Mouse (Mus musculus): ENCODE measurements at regions not wholly inside any gene's neighbourhood (a gene's known extent, or its start where the extent isn't known, plus 50 kb on each side); places are given as distances from the start of the nearest gene placed in this dataset.
"Not testable (repeated sequence)": the region's sequence is repeated elsewhere in the genome, so short reads cannot be mapped to it uniquely, and the experiment has no call there.

- 0 out of 2 replicates have a peak, but pooled peaks have one; percentile 5 for ATAC-seq (replicated peaks; ENCODE audit: low FRiP score)
- WGBS, result 2% methylated on average over 42 of the region's 42 CpGs
- H3K36me3 ChIP-seq, result no peaks in the 10 kb centered on the region
- peak overlapping the region; percentile 41 for H3K4me3 ChIP-seq (replicated peaks)
- H3K4me1 ChIP-seq, result peaks cover 20% of the 10 kb centered on the region
- peak overlapping the region; percentile 23; the same call in 1 of the 2 replicates for H3K9ac ChIP-seq
- H3K27me3 ChIP-seq, result peaks cover 85% of the 10 kb centered on the region
- peak overlapping the region; percentile 69 for H3K4me2 ChIP-seq
- no peak overlapping the region for H3K27ac ChIP-seq
- H3K9me3 ChIP-seq (replicated peaks), result no peaks in the 10 kb centered on the region
These were observed 85.7 kb downstream of the Nr2f2 start for GRCm38 (mm10) chr7:70280643-70281380.

GRCm38 (mm10) chr7:70279927-70280642 is 86.5 kb downstream of the Nr2f2 start:
- 0 out of 2 replicates have a peak overlapping the region, but pooled peaks have one; percentile 23 for H3K9ac ChIP-seq
- H3K4me2 ChIP-seq, result peak overlapping the region; percentile 69
- WGBS, result 1% methylated on average over 31 of the region's 31 CpGs
- peaks cover 20% of the 10 kb centered on the region for H3K4me1 ChIP-seq
- no peak for ATAC-seq (replicated peaks; ENCODE audit: low FRiP score)
- H3K36me3 ChIP-seq, result no peaks in the 10 kb centered on the region
- peaks cover 78% of the 10 kb centered on the region for H3K27me3 ChIP-seq
- no peak overlapping the region for H3K27ac ChIP-seq
- peak overlapping the region; percentile 41 for H3K4me3 ChIP-seq (replicated peaks)
- no peaks in the 10 kb centered on the region for H3K9me3 ChIP-seq (replicated peaks)

- Histone ChIP-seq H3K27ac (no peak overlapping the region), H3K27me3 (peaks cover 68% of the 10 kb centered on the region), H3K9ac (no peak overlapping the region), H3K4me1 (peaks cover 20% of the 10 kb centered on the region), H3K9me3 (replicated peaks) (no peaks in the 10 kb centered on the region), H3K4me2 (no peak overlapping the region), H3K4me3 (replicated peaks) (no peak overlapping the region), H3K36me3 (no peaks in the 10 kb centered on the region)
- no peak for ATAC-seq (replicated peaks; ENCODE audit: low FRiP score)
- WGBS, result 19% methylated on average over 3 of the region's 3 CpGs
These were observed 87.4 kb downstream of the Nr2f2 start for GRCm38 (mm10) chr7:70279101-70279500.

GRCm38 (mm10) chr7:70276078-70276477 is 90.5 kb downstream of the Nr2f2 start:
- Histone ChIP-seq H3K4me3 (replicated peaks) (no peak overlapping the region), H3K4me2 (no peak overlapping the region), H3K9me3 (replicated peaks) (no peaks in the 10 kb centered on the region), H3K4me1 (peaks cover 13% of the 10 kb centered on the region), H3K36me3 (no peaks in the 10 kb centered on the region), H3K27ac (no peak overlapping the region), H3K27me3 (peaks cover 39% of the 10 kb centered on the region), H3K9ac (no peak overlapping the region)
- peak; percentile 62; the same call in 1 of the 2 replicates for ATAC-seq (replicated peaks; ENCODE audit: low FRiP score)
- 63% methylated on average over 2 of the region's 2 CpGs for WGBS

GRCm38 (mm10) chr7:70274312-70274711 is 92.2 kb downstream of the Nr2f2 start:
- H3K4me3 ChIP-seq (replicated peaks), result no peak overlapping the region
- peaks cover 22% of the 10 kb centered on the region for H3K27me3 ChIP-seq
- no peak overlapping the region for H3K9ac ChIP-seq
- H3K9me3 ChIP-seq (replicated peaks), result no peaks in the 10 kb centered on the region
- H3K36me3 ChIP-seq, result no peaks in the 10 kb centered on the region
- no peaks in the 10 kb centered on the region for H3K4me1 ChIP-seq
- 45% methylated on average over 2 of the region's 2 CpGs for WGBS
- no peak for ATAC-seq (replicated peaks; ENCODE audit: low FRiP score)
- no peak overlapping the region for H3K4me2 ChIP-seq
- H3K27ac ChIP-seq, result no peak overlapping the region

GRCm38 (mm10) chr7:70267075-70267474 is 99.5 kb downstream of the Nr2f2 start:
- ATAC-seq (replicated peaks; ENCODE audit: low FRiP score), result no peak
- no peak overlapping the region for H3K27ac ChIP-seq
- no peak overlapping the region for H3K9ac ChIP-seq
- H3K36me3 ChIP-seq, result no peaks in the 10 kb centered on the region
- 74% methylated on average over 4 of the region's 4 CpGs for WGBS
- H3K4me3 ChIP-seq (replicated peaks), result no peak overlapping the region
- no peaks in the 10 kb centered on the region for H3K27me3 ChIP-seq
- H3K4me2 ChIP-seq, result no peak overlapping the region
- H3K9me3 ChIP-seq (replicated peaks), result no peaks in the 10 kb centered on the region
- no peaks in the 10 kb centered on the region for H3K4me1 ChIP-seq

- H3K4me2 ChIP-seq, result no peak overlapping the region
- H3K27ac ChIP-seq, result no peak overlapping the region
- no peaks in the 10 kb centered on the region for H3K4me1 ChIP-seq
- no peaks in the 10 kb centered on the region for H3K36me3 ChIP-seq
- 93% methylated on average over 4 of the region's 4 CpGs for WGBS
- H3K27me3 ChIP-seq, result no peaks in the 10 kb centered on the region
- no peak overlapping the region for H3K9ac ChIP-seq
- H3K4me3 ChIP-seq (replicated peaks), result no peak overlapping the region
- no peak for ATAC-seq (replicated peaks; ENCODE audit: low FRiP score)
- no peaks in the 10 kb centered on the region for H3K9me3 ChIP-seq (replicated peaks)
These were observed 109.7 kb downstream of the Nr2f2 start for GRCm38 (mm10) chr7:70256806-70257205.

- no peak overlapping the region for H3K4me2 ChIP-seq
- no peak for ATAC-seq (replicated peaks; ENCODE audit: low FRiP score)
- WGBS, result 88% methylated on average over 3 of the region's 3 CpGs
- no peaks in the 10 kb centered on the region for H3K4me1 ChIP-seq
- no peak overlapping the region for H3K27ac ChIP-seq
- no peak overlapping the region for H3K9ac ChIP-seq
- H3K4me3 ChIP-seq (replicated peaks), result no peak overlapping the region
- no peaks in the 10 kb centered on the region for H3K36me3 ChIP-seq
- no peaks in the 10 kb centered on the region for H3K9me3 ChIP-seq (replicated peaks)
- no peaks in the 10 kb centered on the region for H3K27me3 ChIP-seq
These were observed 111.5 kb downstream of the Nr2f2 start for GRCm38 (mm10) chr7:70255072-70255471.

GRCm38 (mm10) chr7:70253275-70253674 is 113.3 kb downstream of the Nr2f2 start:
- H3K27me3 ChIP-seq, result no peaks in the 10 kb centered on the region
- H3K4me2 ChIP-seq, result no peak overlapping the region
- no peak overlapping the region for H3K9ac ChIP-seq
- no peaks in the 10 kb centered on the region for H3K36me3 ChIP-seq
- WGBS, result 84% methylated on average over 4 of the region's 4 CpGs
- H3K9me3 ChIP-seq (replicated peaks), result no peaks in the 10 kb centered on the region
- H3K4me3 ChIP-seq (replicated peaks), result no peak overlapping the region
- no peaks in the 10 kb centered on the region for H3K4me1 ChIP-seq
- no peak overlapping the region for H3K27ac ChIP-seq
- no peak for ATAC-seq (replicated peaks; ENCODE audit: low FRiP score)

- H3K9me3 ChIP-seq (replicated peaks); H3K27ac ChIP-seq; H3K4me3 ChIP-seq (replicated peaks); ATAC-seq (replicated peaks; ENCODE audit: low FRiP score); H3K27me3 ChIP-seq; H3K4me1 ChIP-seq; H3K9ac ChIP-seq; H3K36me3 ChIP-seq; H3K4me2 ChIP-seq: not testable (repeated sequence)
- WGBS, result 89% methylated on average over 9 of the region's 9 CpGs
These were observed 127.5 kb downstream of the Nr2f2 start for GRCm38 (mm10) chr7:70239059-70239458.

GRCm38 (mm10) chr7:70219310-70219709 is 147.2 kb downstream of the Nr2f2 start:
- no peaks in the 10 kb centered on the region for H3K9me3 ChIP-seq (replicated peaks)
- no peak for ATAC-seq (replicated peaks; ENCODE audit: low FRiP score)
- H3K4me3 ChIP-seq (replicated peaks), result no peak overlapping the region
- H3K27me3 ChIP-seq, result no peaks in the 10 kb centered on the region
- H3K4me1 ChIP-seq, result no peaks in the 10 kb centered on the region
- WGBS, result 55% methylated on average over 6 of the region's 6 CpGs
- H3K36me3 ChIP-seq, result no peaks in the 10 kb centered on the region
- no peak overlapping the region for H3K9ac ChIP-seq
- H3K4me2 ChIP-seq, result no peak overlapping the region
- H3K27ac ChIP-seq, result no peak overlapping the region

GRCm38 (mm10) chr7:70217137-70217536 is 149.4 kb downstream of the Nr2f2 start:
- H3K27me3 ChIP-seq, result no peaks in the 10 kb centered on the region
- no peak overlapping the region for H3K4me2 ChIP-seq
- no peaks in the 10 kb centered on the region for H3K9me3 ChIP-seq (replicated peaks)
- H3K9ac ChIP-seq, result no peak overlapping the region
- ATAC-seq (replicated peaks; ENCODE audit: low FRiP score), result no peak
- 77% methylated on average over 2 of the region's 2 CpGs for WGBS
- no peak overlapping the region for H3K27ac ChIP-seq
- no peaks in the 10 kb centered on the region for H3K4me1 ChIP-seq
- H3K4me3 ChIP-seq (replicated peaks), result no peak overlapping the region
- no peaks in the 10 kb centered on the region for H3K36me3 ChIP-seq

All from kidney, embryonic 15.5 days (tissue).